Mouse (Mus musculus): ENCODE measurements at regions not wholly inside any gene's neighbourhood (a gene's known extent, or its start where the extent isn't known, plus 50 kb on each side); places are given as distances from the start of the nearest gene placed in this dataset.

DNA sequence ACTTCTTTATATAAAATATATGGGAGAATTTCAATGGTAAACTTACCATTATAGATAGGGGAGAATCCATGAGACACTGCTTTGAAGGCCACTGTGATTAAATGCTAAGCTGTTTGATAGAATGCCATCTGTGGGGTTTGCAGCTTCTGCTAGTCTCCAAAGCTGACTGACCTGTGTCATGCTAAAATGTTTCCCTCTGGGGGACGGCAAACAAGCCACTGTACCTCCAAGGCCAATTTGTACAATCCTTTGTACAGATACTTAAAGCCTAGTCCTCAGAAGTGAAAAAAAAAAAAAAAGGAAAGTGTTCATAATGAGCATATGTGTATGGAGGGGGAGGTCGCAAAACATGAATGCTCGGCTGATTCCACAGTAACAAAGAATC lies 510.6 kb downstream of the Arl4a start:
- 87% methylated on average over 3 of the region's 3 CpGs for WGBS
- H3K4me3 ChIP-seq (ENCODE audit: insufficient read depth, low read depth, low read length): no peak overlapping the region
- no peaks in the 10 kb centered on the region for H3K4me1 ChIP-seq (ENCODE audit: control insufficient read depth, insufficient read depth, low read length)
- H3K27me3 ChIP-seq (replicated peaks; ENCODE audit: control insufficient read depth, insufficient read depth, low read length): no peaks in the 10 kb centered on the region
- H3K27ac ChIP-seq (ENCODE audit: insufficient read depth, low read depth, low read length): no peak overlapping the region
- no peak for DNase-seq
- no peaks in the 10 kb centered on the region for H3K36me3 ChIP-seq (ENCODE audit: control insufficient read depth, insufficient read depth, low read length)
- TF ChIP-seq CTCF (conservative IDR thresholded peaks at IDR 0.05; ENCODE audit: insufficient read depth, insufficient read length, low read depth, low read length) (no peak), POLR2A (IDR thresholded peaks at IDR 0.05; ENCODE audit: low read depth, low read length) (no peak)

DNA sequence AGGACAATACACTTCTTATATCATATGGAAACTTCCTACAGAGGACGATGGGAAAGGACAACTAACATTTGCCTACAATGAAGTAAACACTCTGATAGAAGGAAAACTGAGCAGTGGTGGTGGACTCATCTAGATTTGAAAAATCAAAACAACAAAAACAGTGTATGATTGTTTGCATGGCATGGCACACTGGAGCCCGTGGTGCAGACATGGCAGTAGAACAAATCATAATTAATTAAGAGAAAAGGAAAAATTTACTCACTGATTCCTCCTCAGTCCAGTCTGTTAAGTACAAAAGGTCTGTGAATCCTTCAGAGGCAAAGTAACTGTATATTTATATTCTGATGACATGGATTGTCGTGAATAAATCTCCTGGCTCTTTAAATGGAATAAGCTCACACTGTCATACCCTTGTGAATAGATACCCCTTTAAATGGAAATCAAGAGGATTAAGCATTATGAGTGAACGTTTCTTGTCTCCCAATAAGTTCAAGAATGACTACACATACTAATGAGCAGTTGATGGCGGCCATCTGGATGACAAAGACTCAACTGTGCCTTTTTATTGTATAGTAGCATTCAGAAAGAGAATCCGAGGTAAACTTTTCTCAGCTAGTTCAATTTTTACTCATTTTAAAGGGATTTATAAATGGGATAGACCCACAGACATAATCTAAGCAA lies 511.1 kb downstream of the Arl4a start:
- no peaks in the 10 kb centered on the region for H3K36me3 ChIP-seq (ENCODE audit: control insufficient read depth, insufficient read depth, low read length)
- 67% methylated on average over 6 of the region's 6 CpGs for WGBS
- no peaks in the 10 kb centered on the region for H3K4me1 ChIP-seq (ENCODE audit: control insufficient read depth, insufficient read depth, low read length)
- H3K27me3 ChIP-seq (replicated peaks; ENCODE audit: control insufficient read depth, insufficient read depth, low read length): no peaks in the 10 kb centered on the region
- no peak for DNase-seq
- no peak overlapping the region for H3K27ac ChIP-seq (ENCODE audit: insufficient read depth, low read depth, low read length)
- TF ChIP-seq POLR2A (IDR thresholded peaks at IDR 0.05; ENCODE audit: low read depth, low read length) (no peak), CTCF (conservative IDR thresholded peaks at IDR 0.05; ENCODE audit: insufficient read depth, insufficient read length, low read depth, low read length) (no peak)
- no peak overlapping the region for H3K4me3 ChIP-seq (ENCODE audit: insufficient read depth, low read depth, low read length)

DNA sequence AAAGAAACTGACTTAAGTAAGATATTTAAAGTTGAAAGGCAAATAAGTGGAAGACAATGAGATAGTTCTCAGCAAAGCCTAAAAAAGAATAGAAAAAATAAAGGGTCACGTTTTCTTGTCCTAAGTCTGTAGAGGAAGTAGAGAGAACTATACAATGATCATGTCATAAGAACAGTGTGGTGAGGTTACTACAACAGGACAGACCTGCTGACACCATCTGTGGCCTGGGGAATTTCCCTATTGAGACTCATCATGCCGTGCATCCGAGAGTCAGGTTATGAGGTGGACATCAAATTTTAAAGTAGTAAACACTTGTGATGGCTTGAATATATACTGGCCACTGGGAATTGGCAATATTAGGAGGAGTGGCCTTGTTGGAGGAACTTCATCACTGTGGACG lies 522.1 kb downstream of the Arl4a start:
- no peaks in the 10 kb centered on the region for H3K36me3 ChIP-seq (ENCODE audit: control insufficient read depth, insufficient read depth, low read length)
- H3K27ac ChIP-seq (ENCODE audit: insufficient read depth, low read depth, low read length): no peak overlapping the region
- no peak for DNase-seq
- TF ChIP-seq POLR2A (IDR thresholded peaks at IDR 0.05; ENCODE audit: low read depth, low read length): no peak
- TF ChIP-seq CTCF (conservative IDR thresholded peaks at IDR 0.05; ENCODE audit: insufficient read depth, insufficient read length, low read depth, low read length): no peak
- no peaks in the 10 kb centered on the region for H3K4me1 ChIP-seq (ENCODE audit: control insufficient read depth, insufficient read depth, low read length)
- WGBS: 82% methylated on average over 4 of the region's 4 CpGs
- no peak overlapping the region for H3K4me3 ChIP-seq (ENCODE audit: insufficient read depth, low read depth, low read length)
- H3K27me3 ChIP-seq (replicated peaks; ENCODE audit: control insufficient read depth, insufficient read depth, low read length): no peaks in the 10 kb centered on the region

DNA sequence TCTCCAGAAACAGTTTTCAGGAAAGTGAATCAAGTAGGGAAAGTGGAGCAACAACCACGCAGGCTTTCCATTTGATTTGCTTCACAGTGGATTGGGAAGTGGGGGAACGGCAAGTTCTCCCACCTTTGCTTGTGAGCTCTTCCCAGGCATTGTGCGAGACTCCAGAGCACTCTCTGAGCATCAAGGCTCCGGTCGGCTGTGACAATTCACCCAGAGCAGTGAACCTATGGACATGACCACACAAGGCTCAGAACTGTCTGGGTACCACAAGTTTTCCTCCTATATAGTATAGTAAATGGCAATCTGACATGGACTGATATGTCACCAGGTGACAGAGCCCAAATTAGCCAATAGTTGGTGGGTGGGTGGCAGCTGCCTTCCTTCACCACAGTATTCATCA lies 527.0 kb downstream of the Arl4a start:
- WGBS: 77% methylated on average over 5 of the region's 5 CpGs
- TF ChIP-seq CTCF (conservative IDR thresholded peaks at IDR 0.05; ENCODE audit: insufficient read depth, insufficient read length, low read depth, low read length): no peak

DNA sequence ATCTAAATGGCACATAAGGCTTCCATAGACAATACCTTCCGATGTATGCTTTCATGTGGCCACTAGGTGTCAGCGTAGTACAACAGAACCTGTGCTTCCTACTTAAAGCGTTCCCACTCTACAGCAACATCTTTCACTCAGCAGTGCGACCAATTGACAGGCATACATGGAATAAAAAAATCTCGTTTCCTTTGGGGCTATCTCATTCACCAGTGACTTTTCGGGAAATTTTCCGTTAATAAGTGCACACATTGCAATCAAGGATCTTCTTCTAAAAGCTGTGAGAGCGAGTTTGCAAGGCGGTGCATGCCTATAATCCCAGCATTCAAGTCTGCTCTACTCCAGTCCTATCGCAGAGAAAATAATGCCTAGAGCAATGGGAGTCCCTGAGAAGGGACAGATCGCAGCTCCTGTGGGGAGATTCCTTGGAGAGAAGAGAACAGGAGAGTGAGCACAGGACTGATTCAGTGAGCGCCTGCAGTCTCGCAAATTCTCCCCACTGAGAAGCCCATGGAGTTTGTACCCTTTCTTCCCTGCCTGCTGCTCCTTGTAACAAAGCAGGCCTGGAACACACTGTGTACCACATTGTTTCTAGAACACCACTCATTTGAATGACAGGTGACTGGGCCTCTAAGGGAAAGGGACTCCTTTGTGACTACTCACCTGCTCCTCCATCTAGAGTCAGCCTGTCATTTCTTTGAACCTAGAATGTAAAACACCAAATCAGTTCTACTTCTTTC lies 527.6 kb downstream of the Arl4a start:
- Histone ChIP-seq H3K4me3 (ENCODE audit: insufficient read depth, low read depth, low read length) (no peak overlapping the region), H3K36me3 (ENCODE audit: control insufficient read depth, insufficient read depth, low read length) (no peaks in the 10 kb centered on the region), H3K27me3 (replicated peaks; ENCODE audit: control insufficient read depth, insufficient read depth, low read length) (no peaks in the 10 kb centered on the region), H3K27ac (ENCODE audit: insufficient read depth, low read depth, low read length) (no peak overlapping the region), H3K4me1 (ENCODE audit: control insufficient read depth, insufficient read depth, low read length) (no peaks in the 10 kb centered on the region)
- 24% methylated on average over 13 of the region's 13 CpGs for WGBS
- peak; percentile 62 for TF ChIP-seq CTCF (conservative IDR thresholded peaks at IDR 0.05; ENCODE audit: insufficient read depth, insufficient read length, low read depth, low read length)
- TF ChIP-seq POLR2A (IDR thresholded peaks at IDR 0.05; ENCODE audit: low read depth, low read length): no peak
- DNase-seq: peak; percentile 72

More for the DNA sequence above, 527.0 kb downstream of the Arl4a start:
- Histone ChIP-seq H3K27ac (ENCODE audit: insufficient read depth, low read depth, low read length) (no peak overlapping the region), H3K4me1 (ENCODE audit: control insufficient read depth, insufficient read depth, low read length) (no peaks in the 10 kb centered on the region), H3K4me3 (ENCODE audit: insufficient read depth, low read depth, low read length) (no peak overlapping the region), H3K36me3 (ENCODE audit: control insufficient read depth, insufficient read depth, low read length) (no peaks in the 10 kb centered on the region), H3K27me3 (replicated peaks; ENCODE audit: control insufficient read depth, insufficient read depth, low read length) (no peaks in the 10 kb centered on the region)
- no peak for DNase-seq

DNA sequence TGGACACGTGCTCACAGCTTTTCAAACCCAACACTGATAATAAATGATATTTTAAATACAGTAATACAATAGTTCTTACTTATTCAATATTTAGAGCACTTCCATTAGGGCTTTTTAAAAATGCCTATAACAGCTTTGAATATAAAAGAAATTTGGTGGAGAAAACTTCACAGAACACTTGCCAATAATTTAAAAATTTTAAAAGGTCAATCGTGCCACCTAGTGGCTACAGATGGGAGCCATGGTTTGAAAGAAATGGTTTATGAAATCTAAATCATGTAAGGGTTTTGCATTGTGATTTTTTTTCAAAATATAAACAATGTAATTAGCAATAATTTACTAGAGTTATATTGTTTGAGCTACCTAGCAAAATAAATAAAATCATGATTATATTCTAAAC lies 541.6 kb downstream of the Arl4a start:
- Histone ChIP-seq H3K27me3 (replicated peaks; ENCODE audit: control insufficient read depth, insufficient read depth, low read length) (no peaks in the 10 kb centered on the region), H3K4me3 (ENCODE audit: insufficient read depth, low read depth, low read length) (no peak overlapping the region), H3K27ac (ENCODE audit: insufficient read depth, low read depth, low read length) (no peak overlapping the region), H3K4me1 (ENCODE audit: control insufficient read depth, insufficient read depth, low read length) (no peaks in the 10 kb centered on the region), H3K36me3 (ENCODE audit: control insufficient read depth, insufficient read depth, low read length) (no peaks in the 10 kb centered on the region)
- TF ChIP-seq CTCF (conservative IDR thresholded peaks at IDR 0.05; ENCODE audit: insufficient read depth, insufficient read length, low read depth, low read length): no peak
- no peak for TF ChIP-seq POLR2A (IDR thresholded peaks at IDR 0.05; ENCODE audit: low read depth, low read length)
- peak; percentile 22 for DNase-seq
- WGBS: 47% methylated on average over 2 of the region's 2 CpGs

DNA sequence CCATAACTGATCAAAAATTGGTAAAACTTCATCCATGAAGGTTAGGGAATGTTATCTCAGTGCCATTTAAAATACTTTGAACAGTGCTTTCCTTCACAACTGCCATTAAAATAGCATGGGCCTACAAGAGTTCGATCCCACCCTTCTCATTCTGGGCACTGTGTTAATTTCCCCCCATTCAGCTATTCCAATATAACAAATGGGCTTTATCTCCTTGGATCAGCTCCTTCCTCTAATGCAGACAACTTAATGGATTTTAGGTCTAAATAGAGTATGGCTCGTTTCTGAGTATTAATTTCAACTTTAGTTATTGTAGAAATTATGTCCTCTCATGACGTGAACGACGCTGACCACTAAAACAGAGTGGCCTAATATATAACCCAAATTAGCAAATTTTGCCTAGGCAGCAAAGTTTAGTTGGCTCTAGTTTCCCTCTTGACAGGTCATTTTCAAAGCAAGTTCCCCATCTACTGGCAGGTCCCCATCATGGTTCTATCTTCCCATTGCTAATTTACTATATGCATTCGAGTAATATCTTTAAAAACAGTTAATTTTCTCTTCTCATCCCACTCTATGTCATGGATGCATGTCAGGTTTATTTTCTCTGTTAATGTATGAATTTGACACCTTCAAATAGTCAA lies 544.1 kb downstream of the Arl4a start:
- no peaks in the 10 kb centered on the region for H3K4me1 ChIP-seq (ENCODE audit: control insufficient read depth, insufficient read depth, low read length)
- H3K27ac ChIP-seq (ENCODE audit: insufficient read depth, low read depth, low read length): no peak overlapping the region
- no peak for TF ChIP-seq POLR2A (IDR thresholded peaks at IDR 0.05; ENCODE audit: low read depth, low read length)
- TF ChIP-seq CTCF (conservative IDR thresholded peaks at IDR 0.05; ENCODE audit: insufficient read depth, insufficient read length, low read depth, low read length): no peak
- no peak overlapping the region for H3K4me3 ChIP-seq (ENCODE audit: insufficient read depth, low read depth, low read length)
- H3K36me3 ChIP-seq (ENCODE audit: control insufficient read depth, insufficient read depth, low read length): no peaks in the 10 kb centered on the region
- 44% methylated on average over 6 of the region's 6 CpGs for WGBS
- peak; percentile 19 for DNase-seq
- H3K27me3 ChIP-seq (replicated peaks; ENCODE audit: control insufficient read depth, insufficient read depth, low read length): no peaks in the 10 kb centered on the region
